Mouse (Mus musculus): ENCODE measurements around the gene Bpifb2.
"Not testable (repeated sequence)": the region's sequence is repeated elsewhere in the genome, so short reads cannot be mapped to it uniquely, and the experiment has no call there.

The Bpifb2 gene

GRCm38 (mm10) chr2:153874745-153875144 is at the start of gene Bpifb2:
Gene Bpifb2, plus strand, starts transcription at chr2:153875045.
- DNase-seq: no peak

DNA sequence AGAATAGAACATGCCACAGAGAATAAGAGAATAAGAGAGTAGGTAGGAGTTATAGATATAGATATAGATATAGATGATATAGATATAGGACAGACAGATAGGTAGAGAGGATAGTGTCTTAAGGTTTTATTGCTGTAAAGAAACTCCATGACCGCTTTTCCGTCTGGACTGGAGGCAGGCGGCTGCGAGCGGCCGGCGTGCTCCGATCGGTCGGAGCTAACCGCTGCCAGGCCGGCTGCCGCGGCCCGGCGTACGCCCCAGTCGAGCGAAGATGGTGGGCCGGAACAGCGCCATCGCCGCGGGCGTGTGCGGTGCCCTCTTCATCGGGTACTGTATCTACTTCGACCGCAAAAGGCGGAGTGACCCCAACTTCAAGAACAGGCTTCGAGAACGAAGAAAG is 48.9 kb upstream of the Bpifb2 start:
- not testable (repeated sequence) for DNase-seq

DNA sequence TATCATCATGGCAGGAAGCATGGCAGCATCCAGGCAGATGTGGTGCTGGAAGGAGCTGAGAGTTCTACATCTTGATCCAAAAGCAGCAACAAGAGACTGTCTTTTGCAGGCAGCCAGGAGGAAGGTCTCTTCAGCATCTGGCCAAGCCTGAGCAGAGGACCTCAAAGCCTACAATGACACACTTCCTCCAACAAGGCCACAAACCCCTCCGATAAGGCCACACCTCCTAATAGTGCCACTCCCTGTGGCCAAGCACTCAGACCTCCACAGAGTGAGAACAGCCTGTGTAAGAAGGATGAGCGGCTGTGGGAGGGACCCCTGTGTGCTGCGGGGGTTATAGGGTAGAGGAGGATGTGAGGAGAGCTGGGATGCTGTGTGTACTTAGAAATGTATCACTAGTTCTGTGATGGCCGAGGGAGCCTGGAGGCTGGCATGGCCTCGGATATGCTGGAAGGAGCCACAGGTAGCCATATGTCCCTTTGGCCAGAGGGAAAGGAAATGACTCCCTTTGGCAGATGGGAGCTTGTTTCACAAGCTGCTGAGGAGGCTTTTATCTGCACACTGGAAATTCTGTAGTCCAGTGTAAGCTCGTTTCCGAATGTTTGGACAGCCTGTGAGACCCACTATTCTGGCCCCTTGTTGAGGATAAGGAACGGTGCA is 47.5 kb upstream of the Bpifb2 start:
- no peak for DNase-seq

- no peak for DNase-seq
Measured at GRCm38 (mm10) chr2:153828704-153829103, 46.1 kb upstream of the Bpifb2 start.

- no peak for DNase-seq
Measured at GRCm38 (mm10) chr2:153833291-153833690, 41.6 kb upstream of the Bpifb2 start.

DNA sequence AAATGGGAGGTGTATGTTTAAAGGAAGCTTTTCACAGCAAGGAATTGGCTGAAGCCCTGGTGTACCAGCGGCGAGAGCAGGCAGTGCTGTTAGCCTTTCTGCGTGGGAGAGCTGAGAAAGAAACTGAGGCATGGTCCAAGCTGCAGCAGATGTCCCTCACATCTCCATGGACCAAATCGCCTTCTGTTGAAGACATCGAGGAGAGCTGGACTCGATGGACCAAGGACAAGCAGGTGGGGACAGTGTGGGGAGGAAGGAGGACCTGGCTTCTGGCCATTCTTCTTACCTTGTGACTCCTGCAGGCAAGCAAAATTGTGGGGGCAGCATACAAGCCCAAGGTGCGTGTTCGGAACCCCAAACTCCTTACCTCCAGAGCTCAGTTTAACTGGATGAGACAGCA is 32.0 kb upstream of the Bpifb2 start:
- no peak for DNase-seq

DNA sequence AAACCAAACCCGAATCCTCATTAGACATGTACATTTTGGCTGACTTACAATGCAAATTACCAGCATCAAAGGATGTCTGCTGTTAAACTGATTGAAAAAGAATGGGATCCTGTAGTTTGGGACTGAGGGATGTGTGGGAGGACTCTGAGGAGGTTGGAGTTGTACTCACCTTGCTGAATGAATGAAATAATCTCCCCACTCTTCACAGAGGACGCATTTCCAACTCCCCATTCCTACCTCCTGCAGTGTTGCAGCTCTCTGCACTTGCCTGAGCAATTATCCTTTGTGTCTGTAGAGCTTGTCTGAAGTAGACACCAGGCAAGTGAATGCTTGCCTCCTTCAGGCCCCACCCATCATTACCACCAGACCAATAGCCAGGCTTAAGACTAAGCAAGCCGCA is 26.5 kb upstream of the Bpifb2 start:
- DNase-seq: no peak

DNA sequence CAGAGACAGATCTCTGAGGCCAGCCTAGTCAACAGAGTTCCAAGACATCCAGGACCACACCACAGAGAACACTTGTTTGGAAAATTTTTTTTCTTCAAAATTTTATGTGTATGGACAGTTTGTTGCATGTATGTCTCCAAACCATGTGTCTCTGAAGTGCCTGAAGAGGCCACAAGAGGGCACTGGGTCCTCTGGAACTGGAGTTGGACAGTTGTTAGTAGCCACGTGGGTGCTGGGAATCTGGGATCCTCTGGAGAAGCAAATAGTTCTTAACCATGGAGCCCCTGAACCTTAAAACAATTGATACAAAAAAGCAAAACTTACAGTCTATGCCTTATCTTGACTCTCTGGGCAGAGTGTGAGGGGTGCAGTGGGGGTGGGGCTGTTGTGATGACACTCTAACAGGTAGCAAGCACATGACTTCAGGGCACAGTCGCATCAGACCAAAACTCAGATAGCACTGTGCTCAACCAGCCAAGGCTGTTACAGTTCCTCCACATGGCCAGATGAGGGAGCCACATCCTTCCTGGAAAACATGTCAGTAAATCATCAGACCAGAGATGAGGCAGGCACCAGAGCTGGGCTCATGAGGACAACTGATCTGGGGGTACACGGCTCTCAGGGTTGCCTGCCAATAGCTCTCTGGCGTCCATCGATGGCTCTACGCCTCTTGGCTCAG is 24.4 kb upstream of the Bpifb2 start:
- DNase-seq: no peak

DNA sequence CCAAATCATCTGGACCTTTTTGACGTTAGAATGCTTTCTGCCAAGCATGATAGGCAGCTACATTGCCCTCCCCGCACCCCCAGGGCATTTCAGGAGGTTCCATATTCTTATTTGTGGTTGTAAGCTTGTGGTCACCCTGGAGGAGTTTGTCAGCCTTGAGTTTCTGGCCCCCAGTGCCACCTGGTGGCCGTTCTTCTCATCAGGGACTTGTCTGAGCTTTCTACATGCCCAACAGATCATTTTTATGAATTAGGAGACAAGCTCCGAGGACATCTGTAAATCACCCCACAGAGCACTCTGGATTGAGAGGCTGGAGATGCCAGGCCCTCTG is 23.9 kb upstream of the Bpifb2 start:
- peak; percentile 61 for DNase-seq

DNA sequence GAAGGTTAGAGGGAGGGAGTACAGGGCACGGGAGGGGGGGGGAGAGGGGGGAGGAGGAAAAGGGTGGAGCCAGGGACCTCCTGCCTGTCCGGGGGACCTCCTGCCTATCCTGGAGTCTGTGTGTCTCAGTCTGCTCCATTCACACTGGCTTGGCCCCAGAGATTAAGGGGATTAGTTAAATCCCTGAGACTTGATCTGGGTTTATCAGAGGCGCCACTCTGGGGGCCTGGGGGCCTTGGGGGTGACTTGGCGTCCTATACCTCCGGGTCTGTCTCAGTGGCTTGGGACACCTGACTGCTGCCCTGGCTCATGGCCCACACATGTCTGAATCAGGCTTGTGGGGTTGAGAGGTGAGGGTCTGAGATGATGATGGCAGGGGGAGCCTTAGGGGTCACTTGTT is 21.3 kb upstream of the Bpifb2 start:
- no peak for DNase-seq

- DNase-seq: no peak
Measured at GRCm38 (mm10) chr2:153859581-153859980, 15.3 kb upstream of the Bpifb2 start.

GRCm38 (mm10) chr2:153860315-153860714 is 14.5 kb upstream of the Bpifb2 start:
- DNase-seq: no peak

- no peak for DNase-seq
Measured at GRCm38 (mm10) chr2:153860715-153861114, 14.1 kb upstream of the Bpifb2 start.

DNA sequence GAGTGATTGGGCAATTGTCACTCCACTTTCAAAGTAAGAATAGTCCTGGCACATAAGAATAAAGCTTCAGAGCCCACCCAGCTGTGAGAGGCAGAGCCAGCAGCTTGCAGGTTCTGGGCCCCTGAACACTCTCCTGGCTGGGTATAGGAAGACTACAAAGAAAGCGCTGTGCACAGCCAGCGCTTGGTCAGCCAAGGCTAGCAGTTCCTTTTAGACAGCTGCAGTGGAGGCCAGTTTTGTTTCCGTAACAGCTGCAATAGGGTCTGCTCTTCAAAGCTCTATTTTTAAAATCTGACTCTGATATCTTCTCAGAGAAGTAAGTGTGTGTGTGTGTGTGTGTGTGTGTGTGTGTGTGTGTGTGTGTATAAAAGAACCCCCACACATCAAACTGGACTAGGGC is 12.9 kb upstream of the Bpifb2 start:
- no peak for DNase-seq

- no peak for DNase-seq
Measured at GRCm38 (mm10) chr2:153870984-153871383, 3.9 kb upstream of the Bpifb2 start, which contains the start of gene Sun5. Gene Sun5, minus strand, starts transcription at chr2:153871084.

GRCm38 (mm10) chr2:153899111-153899510 is 24.3 kb downstream of the Bpifb2 start:
- DNase-seq: no peak

GRCm38 (mm10) chr2:153900088-153900487 is 25.2 kb downstream of the Bpifb2 start, which contains the start of gene Bpifb6:
Gene Bpifb6, plus strand, starts transcription at chr2:153900388.
- no peak for DNase-seq

DNA sequence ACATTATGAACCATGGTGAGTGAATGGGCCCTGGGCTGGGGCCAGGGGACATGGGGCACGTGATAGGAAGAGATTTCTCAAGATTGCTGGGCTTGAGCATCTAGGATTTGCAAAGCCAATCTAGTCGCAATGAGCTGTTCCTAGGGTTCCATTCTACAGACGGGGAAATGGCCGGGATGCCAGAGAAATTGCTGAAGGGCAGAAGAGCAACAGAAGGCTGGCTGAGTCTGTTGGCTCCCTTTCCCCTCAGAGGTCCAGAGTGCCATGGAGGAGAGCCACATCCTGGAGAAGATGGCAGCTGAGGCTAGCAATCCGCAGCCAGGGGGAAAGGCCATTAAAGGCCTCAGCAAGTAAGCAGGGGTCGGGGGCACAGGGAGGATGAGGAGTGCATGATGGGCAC is 27.9 kb downstream of the Bpifb2 start:
- DNase-seq: no peak

DNA sequence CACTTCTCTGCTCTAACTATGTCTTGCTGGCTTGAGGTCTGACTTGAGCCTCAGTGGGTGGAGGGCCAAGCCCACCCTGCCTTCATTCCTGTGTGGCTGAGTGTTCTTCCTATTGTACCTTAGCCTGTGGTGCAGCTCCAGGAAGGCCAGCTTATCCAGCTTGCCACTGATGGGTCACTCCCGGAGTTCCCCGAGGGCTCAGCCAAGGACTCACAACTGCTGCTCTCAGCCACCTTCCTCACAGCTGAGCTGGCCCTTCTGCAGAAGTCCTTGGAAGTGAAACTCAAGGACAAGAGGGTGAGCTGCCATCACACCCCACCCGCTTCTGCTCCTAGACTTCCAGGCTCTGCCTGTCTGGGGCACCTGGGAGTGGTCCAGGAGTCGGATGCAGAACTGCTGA is 31.8 kb downstream of the Bpifb2 start:
- no peak for DNase-seq

GRCm38 (mm10) chr2:153914151-153914550 is 39.3 kb downstream of the Bpifb2 start:
- peak; percentile 12 for DNase-seq

- DNase-seq: no peak
Measured at GRCm38 (mm10) chr2:153917930-153918329, 43.1 kb downstream of the Bpifb2 start, which contains the start of gene Bpifb3. Gene Bpifb3, plus strand, starts transcription at chr2:153918230.

DNA sequence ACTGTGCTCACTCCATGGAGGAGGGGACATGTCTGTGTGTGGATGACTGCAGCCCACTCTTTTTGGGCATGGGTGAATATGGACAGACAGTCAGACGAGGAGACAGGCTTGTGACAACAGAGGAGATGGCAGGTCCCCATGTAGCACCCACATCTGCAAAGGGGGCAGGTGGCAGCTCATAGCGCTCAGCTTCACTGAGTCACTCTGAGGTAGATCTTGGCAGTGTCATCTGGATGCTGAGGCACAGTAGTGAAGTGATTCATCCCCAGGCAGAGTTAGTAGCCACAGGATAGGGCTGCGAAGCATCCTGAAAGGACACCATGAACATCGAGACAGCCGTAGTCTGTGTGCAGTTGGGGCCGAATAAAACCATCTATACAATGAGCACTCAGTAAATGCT is 46.4 kb downstream of the Bpifb2 start:
- no peak for DNase-seq

GRCm38 (mm10) chr2:153929871-153930413 is 55.1 kb downstream of the Bpifb2 start:
- peak; percentile 46 for DNase-seq

- no peak for DNase-seq
Measured at GRCm38 (mm10) chr2:153931125-153931524, 56.3 kb downstream of the Bpifb2 start.

All from right cerebral cortex, postnatal 14 days (tissue).